Mouse (Mus musculus) fibroblast of lung, adult 2 months (primary cell): ENCODE results near the gene Adamtsl1.

Source experiments
- DNase-seq: peaks from one replicate; pipeline ENCODE4 v3.0.0-alpha.2; 2011; ENCODE audit warnings: low read depth

Adamtsl1 gene

GRCm38 (mm10) chr4:85513792-85514191 lies at the start of gene Adamtsl1:
TSS of gene Adamtsl1 (plus strand) at chr4:85514172.
- no peak for DNase-seq

- no peak for DNase-seq
Measured at GRCm38 (mm10) chr4:85483586-85483985, 30.4 kb upstream of the Adamtsl1 start.

- no peak for DNase-seq
Measured at GRCm38 (mm10) chr4:85486316-85486946, 27.5 kb upstream of the Adamtsl1 start.

- no peak for DNase-seq
Measured at GRCm38 (mm10) chr4:85505718-85506117, 8.3 kb upstream of the Adamtsl1 start.

- DNase-seq, result no peak
Measured at GRCm38 (mm10) chr4:85506976-85507375, 7.0 kb upstream of the Adamtsl1 start.

GRCm38 (mm10) chr4:85507491-85507890 lies 6.5 kb upstream of the Adamtsl1 start:
- DNase-seq, result no peak

- DNase-seq, result no peak
Measured at GRCm38 (mm10) chr4:85513288-85513687, 684 bp upstream of the Adamtsl1 start.

GRCm38 (mm10) chr4:85514205-85514681 lies 271 bp downstream of the Adamtsl1 start:
- no peak for DNase-seq

GRCm38 (mm10) chr4:85526966-85527566 lies 13.1 kb downstream of the Adamtsl1 start:
- DNase-seq, result no peak

- no peak for DNase-seq
Measured at GRCm38 (mm10) chr4:85529852-85530251, 15.9 kb downstream of the Adamtsl1 start.

GRCm38 (mm10) chr4:85539677-85540076 lies 25.7 kb downstream of the Adamtsl1 start:
- DNase-seq, result no peak

- DNase-seq, result no peak
Measured at GRCm38 (mm10) chr4:85543221-85543620, 29.2 kb downstream of the Adamtsl1 start.

GRCm38 (mm10) chr4:85554696-85555095 lies 40.7 kb downstream of the Adamtsl1 start:
- DNase-seq, result no peak

- DNase-seq, result no peak
Measured at GRCm38 (mm10) chr4:85559753-85560152, 45.8 kb downstream of the Adamtsl1 start.

- no peak for DNase-seq
Measured at GRCm38 (mm10) chr4:85585426-85585825, 71.5 kb downstream of the Adamtsl1 start.

- no peak for DNase-seq
Measured at GRCm38 (mm10) chr4:85588928-85589327, 75.0 kb downstream of the Adamtsl1 start.

GRCm38 (mm10) chr4:85591037-85591436 lies 77.1 kb downstream of the Adamtsl1 start:
- DNase-seq, result no peak

GRCm38 (mm10) chr4:85594159-85594558 lies 80.2 kb downstream of the Adamtsl1 start:
- DNase-seq, result no peak

- no peak for DNase-seq
Measured at GRCm38 (mm10) chr4:85613331-85613730, 99.4 kb downstream of the Adamtsl1 start.

GRCm38 (mm10) chr4:85618746-85619145 lies 104.8 kb downstream of the Adamtsl1 start:
- no peak for DNase-seq

GRCm38 (mm10) chr4:85619261-85619660 lies 105.3 kb downstream of the Adamtsl1 start:
- DNase-seq, result no peak

GRCm38 (mm10) chr4:85629381-85629780 lies 115.4 kb downstream of the Adamtsl1 start:
- DNase-seq, result no peak

GRCm38 (mm10) chr4:85669271-85669670 lies 155.3 kb downstream of the Adamtsl1 start:
- no peak for DNase-seq

GRCm38 (mm10) chr4:85669735-85670134 lies 155.8 kb downstream of the Adamtsl1 start:
- no peak for DNase-seq
